Mouse (Mus musculus) hindbrain, postnatal 0 days (tissue): ENCODE measurements around the gene Catsper4. TPM values are rescaled to one million over a fixed set of nuclear protein-coding genes. Genes with fewer than 3 reads are reported as not detected.

Source experiments
- ATAC-seq: fragments of 200-750 bp; cut with Nextera tagmentation; 2 replicates; pipeline ENCODE4 v1.8.0; 2017; ENCODE audit warnings: mild to moderate bottlenecking, moderate TSS enrichment, moderate library complexity
- DNase-seq: peaks from one replicate; pipeline ENCODE4 v3.0.0-alpha.2; 2015; ENCODE audit warnings: low spot score
- H3K27ac ChIP-seq: fragments of 300-500 bp; sonication (generic); 2 replicates; pipeline ENCODE4 v1.5.1; 2014; ENCODE audit warnings: mild to moderate bottlenecking
- H3K27me3 ChIP-seq: fragments of 300-500 bp; sonication (generic); 2 replicates; pipeline ENCODE4 v1.6.1; 2014; ENCODE audit warnings: low read length, mixed read lengths; ENCODE audit not compliant: insufficient read depth
- H3K36me3 ChIP-seq: fragments of 300-500 bp; sonication (generic); 2 replicates; pipeline ENCODE4 v1.6.1; 2014; ENCODE audit warnings: low read length, mixed read lengths; ENCODE audit not compliant: insufficient read depth
- H3K4me1 ChIP-seq: fragments of 300-500 bp; sonication (generic); 2 replicates; pipeline ENCODE4 v1.6.1; 2014; ENCODE audit warnings: antibody characterized with exemption, low read length, mixed read lengths; ENCODE audit not compliant: insufficient read depth
- H3K4me2 ChIP-seq: fragments of 300-500 bp; sonication (generic); 2 replicates; pipeline ENCODE4 v1.6.1; 2014; ENCODE audit warnings: low read depth, mild to moderate bottlenecking, low read length, moderate library complexity, mixed read lengths
- H3K4me3 ChIP-seq: fragments of 300-500 bp; sonication (generic); 2 replicates; pipeline ENCODE4 v1.5.1; 2014; ENCODE audit warnings: low read length
- H3K9ac ChIP-seq: fragments of 300-500 bp; sonication (generic); replicated peaks from 2 replicates; pipeline ENCODE4 v1.6.1; 2014; ENCODE audit warnings: mild to moderate bottlenecking, low read length, moderate library complexity, mixed read lengths
- H3K9me3 ChIP-seq: fragments of 300-500 bp; sonication (generic); 2 replicates; pipeline ENCODE4 v1.6.1; 2016; ENCODE audit warnings: low read length, mixed read lengths
- CTCF ChIP-seq: IDR thresholded peaks from 2 replicates; pipeline ENCODE4 v1.5.1; 2016; ENCODE audit warnings: antibody characterized with exemption, control low read depth, low read depth
- WGBS: fragments of 180-500 bp; shearing (Covaris S2); extraction: QIAGEN DNeasy Blood & Tissue Kit; methylation state at CpG from one replicate; pipeline ENCODE4 v1.1.7; 2014; 5-methylcytosine and 5-hydroxymethylcytosine counted together
- polyA plus RNA-seq: library from polyadenylated mRNA; unstranded; fragments of >200 nt; fragmentation: Nextera tagmentation; extraction: Ambion mirVana; gene quantifications from 2 replicates; pipeline ENCODE4 v1.2.1, GENCODE M21; 2015
- total RNA-seq: library from RNA; depleted of rRNA; stranded (reverse); fragments of >200 nt; gene quantifications from 2 replicates; pipeline ENCODE4 v1.2.3, GENCODE M21; 2014

Gene Catsper4
- total and polyA plus RNA-seq, 2 experiments from 2014 or later: 0.20 TPM; not detected in 1

DNA sequence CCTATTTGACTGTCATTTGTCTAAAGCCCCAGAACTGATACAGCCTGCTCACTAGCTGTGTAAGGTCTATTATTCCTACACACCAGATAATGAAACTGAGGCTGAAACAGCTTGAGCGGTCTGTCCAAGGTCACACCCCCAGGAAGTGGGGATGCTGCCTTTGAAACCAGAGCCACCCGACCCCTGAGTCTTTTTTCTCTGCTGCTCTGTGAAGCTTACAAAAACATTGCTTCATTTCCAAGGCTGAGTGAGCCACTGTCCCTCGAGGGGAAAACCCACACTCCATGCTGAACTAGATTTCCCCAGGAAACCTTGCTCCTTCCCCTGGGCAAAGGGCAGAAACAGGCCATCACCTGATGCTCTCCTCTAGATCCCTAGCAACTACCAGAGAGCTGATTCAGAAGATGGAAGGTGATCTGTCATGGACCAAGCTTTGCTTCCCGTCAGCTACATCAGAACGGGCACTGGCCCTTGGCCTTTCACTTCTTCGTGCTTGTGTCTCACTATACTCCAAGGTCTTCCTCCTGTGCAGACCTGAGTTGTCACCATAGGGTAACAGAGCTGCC, 20.6 kb downstream of the Catsper4 start:
- TF ChIP-seq CTCF: no peak
- no peaks in the 10 kb centered on the region for H3K9me3 ChIP-seq
- H3K9ac ChIP-seq: no peak overlapping the region
- no peak for ATAC-seq
- H3K4me1 ChIP-seq: no peaks in the 10 kb centered on the region
- no peak for DNase-seq
- 64% methylated on average over 6 of the region's 6 CpGs for WGBS
- no peak overlapping the region for H3K4me3 ChIP-seq
- H3K4me2 ChIP-seq: no peak overlapping the region
- H3K36me3 ChIP-seq: no peaks in the 10 kb centered on the region
- H3K27ac ChIP-seq: no peak overlapping the region
- H3K27me3 ChIP-seq: no peaks in the 10 kb centered on the region

DNA sequence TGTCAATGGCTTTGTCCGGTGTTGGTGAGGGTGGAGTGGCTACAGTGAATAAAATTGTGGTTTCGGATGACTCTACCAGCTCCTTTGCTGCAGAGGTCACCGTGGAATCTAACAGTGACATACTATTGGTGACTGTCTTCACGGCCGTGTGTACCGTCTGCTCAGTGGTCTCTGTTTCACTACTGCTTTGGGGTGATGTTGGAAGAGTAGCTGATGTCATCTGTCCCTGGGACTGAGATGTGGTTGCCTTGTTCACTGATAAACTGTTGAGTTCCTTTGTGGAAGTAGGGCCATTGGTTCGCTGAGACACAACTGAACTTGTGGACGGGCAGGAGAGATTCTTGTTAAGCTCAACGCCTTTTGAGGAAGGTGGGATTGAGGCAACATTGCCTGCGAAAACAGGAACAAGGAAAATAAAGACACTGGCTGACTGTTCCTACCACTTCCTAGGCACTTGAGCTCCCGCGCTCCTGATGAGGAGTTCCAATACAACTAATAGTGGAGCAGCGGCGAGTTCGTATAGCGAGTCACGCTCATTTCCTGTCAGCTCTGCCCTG, 23.8 kb downstream of the Catsper4 start:
- Histone ChIP-seq H3K4me3 (no peak overlapping the region), H3K4me1 (no peaks in the 10 kb centered on the region), H3K9ac (no peak overlapping the region), H3K9me3 (no peaks in the 10 kb centered on the region), H3K36me3 (no peaks in the 10 kb centered on the region), H3K27ac (no peak overlapping the region), H3K4me2 (no peak overlapping the region), H3K27me3 (no peaks in the 10 kb centered on the region)
- 91% methylated on average over 17 of the region's 17 CpGs for WGBS
- ATAC-seq (no peak), DNase-seq (no peak)
- no peak for TF ChIP-seq CTCF

DNA sequence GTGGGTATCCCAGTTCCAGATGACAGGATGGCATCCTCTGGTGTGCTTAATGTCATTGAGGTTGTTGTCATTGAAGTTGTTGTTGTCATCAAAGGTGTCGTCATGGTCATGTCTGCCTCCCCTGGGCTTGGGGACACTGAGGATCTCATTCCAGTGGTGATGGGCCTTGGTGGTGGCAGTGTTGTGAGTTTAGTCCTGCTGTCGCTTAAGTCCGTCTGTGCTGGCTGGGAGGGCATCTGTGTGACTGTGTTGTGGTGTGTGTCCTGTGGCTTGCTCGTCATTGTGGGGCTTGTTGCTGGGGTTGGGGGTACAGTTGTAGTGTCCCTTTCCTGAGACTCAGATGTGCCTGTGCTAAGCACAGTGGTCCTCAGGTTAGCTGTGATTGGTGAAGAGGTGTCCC, 24.3 kb downstream of the Catsper4 start, which contains the start of gene Gm7534:
TSS of gene Gm7534 (minus strand) at position 101 of the 400 bp plus-strand sequence.
- no peak for ATAC-seq
- Histone ChIP-seq H3K4me1 (no peaks in the 10 kb centered on the region), H3K9me3 (no peaks in the 10 kb centered on the region), H3K27me3 (no peaks in the 10 kb centered on the region), H3K9ac (no peak within 1 kb of the TSS), H3K27ac (no peak within 1 kb of the TSS), H3K4me2 (no peak within 1 kb of the TSS), H3K4me3 (no peak within 1 kb of the TSS), H3K36me3 (no peaks in the 10 kb centered on the region)
- no peak for TF ChIP-seq CTCF
- WGBS: 88% methylated on average over 4 of the region's 4 CpGs
- DNase-seq: no peak

DNA sequence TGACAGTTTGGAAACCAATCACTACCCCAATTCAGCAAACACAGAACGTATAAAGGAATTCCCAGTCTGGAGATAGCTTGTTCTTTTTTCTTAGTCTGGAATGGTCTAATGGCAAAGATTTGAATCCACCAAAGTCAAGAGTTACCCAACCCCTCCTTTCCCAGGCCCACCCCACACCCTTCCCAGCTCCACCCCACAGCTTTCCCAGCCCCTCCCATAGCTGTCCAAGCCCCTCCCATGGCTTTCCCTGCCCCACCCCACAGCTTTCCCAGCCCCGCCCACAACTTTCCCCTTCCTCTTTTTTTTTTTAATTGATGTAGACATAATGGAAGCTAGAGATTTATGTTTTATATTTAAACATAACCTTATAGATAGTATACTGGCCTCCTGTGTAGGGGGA, 27.8 kb downstream of the Catsper4 start:
- Histone ChIP-seq H3K4me2 (no peak overlapping the region), H3K27ac (no peak overlapping the region), H3K27me3 (no peaks in the 10 kb centered on the region), H3K9ac (no peak overlapping the region), H3K4me1 (no peaks in the 10 kb centered on the region), H3K9me3 (no peaks in the 10 kb centered on the region), H3K36me3 (no peaks in the 10 kb centered on the region), H3K4me3 (no peak overlapping the region)
- no peak for DNase-seq
- no peak for TF ChIP-seq CTCF
- no peak for ATAC-seq
- 88% methylated on average over 2 of the region's 2 CpGs for WGBS

DNA sequence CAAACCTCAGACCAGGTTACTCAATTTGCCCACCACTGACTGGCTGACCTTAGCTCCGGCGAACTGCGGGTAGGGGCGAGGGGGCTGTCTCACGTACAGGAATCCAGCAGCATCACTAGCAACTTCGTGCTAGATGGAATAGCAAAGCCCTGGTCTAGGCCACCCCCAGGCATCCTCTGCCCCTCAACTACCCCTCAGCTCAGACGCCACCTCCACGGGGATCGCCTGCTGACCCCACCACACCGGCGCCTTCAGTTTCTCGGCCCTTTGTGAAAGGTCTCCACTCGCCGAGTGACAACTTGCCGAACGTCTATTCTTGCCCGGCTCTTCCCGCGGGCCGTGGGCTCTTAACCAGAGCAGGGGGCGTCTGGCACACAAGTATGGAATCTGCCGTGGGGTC, 40.9 kb downstream of the Catsper4 start:
- H3K4me3 ChIP-seq: peak overlapping the region; percentile 75

DNA sequence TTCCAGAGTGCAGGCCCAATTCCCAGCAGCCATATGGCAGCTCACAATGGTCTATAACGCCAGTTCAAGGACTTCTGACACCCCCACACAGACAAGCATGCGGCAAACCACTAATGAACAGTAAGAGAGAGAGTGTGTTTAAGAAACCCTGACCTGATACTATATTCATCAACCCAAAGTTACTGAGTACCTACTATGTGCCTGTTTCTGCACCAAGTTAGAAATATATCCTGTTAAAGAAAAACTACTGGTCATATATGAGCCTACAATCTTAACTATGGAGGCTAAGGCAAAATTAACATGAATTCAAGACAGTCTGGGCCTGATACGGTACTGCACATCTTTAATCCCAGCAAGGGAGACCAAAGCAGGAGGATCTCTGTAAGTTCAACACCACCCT, 41.6 kb downstream of the Catsper4 start:
- TF ChIP-seq CTCF: no peak
- 69% methylated on average over 3 of the region's 3 CpGs for WGBS
- Histone ChIP-seq H3K4me2 (peak overlapping the region; percentile 83), H3K9me3 (no peaks in the 10 kb centered on the region), H3K27ac (no peak overlapping the region), H3K27me3 (no peaks in the 10 kb centered on the region), H3K9ac (peak overlapping the region; percentile 67), H3K4me3 (peak overlapping the region; percentile 75), H3K36me3 (no peaks in the 10 kb centered on the region), H3K4me1 (peaks cover 7% of the 10 kb centered on the region; the same call in 1 of the 2 replicates)
- ATAC-seq (no peak), DNase-seq (no peak)

More for the DNA sequence above, 40.9 kb downstream of the Catsper4 start:
- Histone ChIP-seq H3K4me2 (peak overlapping the region; percentile 83), H3K9me3 (no peaks in the 10 kb centered on the region), H3K27me3 (no peaks in the 10 kb centered on the region), H3K9ac (peak overlapping the region; percentile 67), H3K27ac (peak overlapping the region; percentile 77; the same call in 1 of the 2 replicates), H3K4me1 (peaks cover 7% of the 10 kb centered on the region; the same call in 1 of the 2 replicates), H3K36me3 (no peaks in the 10 kb centered on the region)
- DNase-seq (no peak), ATAC-seq (no peak)
- WGBS: under 1% methylated on average over 22 of the region's 22 CpGs
- no peak for TF ChIP-seq CTCF

DNA sequence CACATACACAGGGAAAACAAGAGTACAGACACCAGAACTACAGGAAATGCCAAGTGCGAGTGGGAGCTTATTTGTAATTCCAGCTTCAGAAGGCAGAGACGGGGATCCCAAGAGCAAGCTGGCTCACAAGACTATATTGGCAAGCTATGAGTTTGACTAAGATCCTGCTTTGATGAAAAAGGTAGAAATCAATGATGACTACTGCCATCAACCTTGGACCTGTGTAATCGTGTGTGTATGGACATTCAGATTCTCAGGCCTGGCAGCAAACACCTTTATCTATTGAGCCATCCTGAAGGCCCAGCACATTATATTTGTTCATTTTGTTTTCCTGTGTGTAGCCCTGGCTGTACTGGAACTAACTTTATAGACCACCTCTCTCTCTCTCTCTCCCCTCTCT, 43.5 kb downstream of the Catsper4 start:
- Histone ChIP-seq H3K4me2 (no peak overlapping the region), H3K9ac (no peak overlapping the region), H3K27me3 (no peaks in the 10 kb centered on the region), H3K27ac (no peak overlapping the region), H3K36me3 (no peaks in the 10 kb centered on the region), H3K4me1 (peaks cover 7% of the 10 kb centered on the region; the same call in 1 of the 2 replicates), H3K4me3 (no peak overlapping the region), H3K9me3 (no peaks in the 10 kb centered on the region)
- 80% methylated on average over 3 of the region's 3 CpGs for WGBS
- TF ChIP-seq CTCF: no peak
- no peak for DNase-seq
- ATAC-seq: no peak
